Mouse (Mus musculus) heart, adult 2 months (tissue): ENCODE results near the gene Bbox1.

Experiments used
- CTCF ChIP-seq: fragments of 200-600 bp; IDR thresholded peaks from 2 replicates; pipeline ENCODE4 v1.8.1; 2022; ENCODE audit warnings: antibody characterized with exemption, mild to moderate bottlenecking, moderate library complexity
- EP300 ChIP-seq: fragments of 200-500 bp; IDR thresholded peaks from 2 replicates; pipeline ENCODE4 v1.6.1; 2011; ENCODE audit warnings: low read depth, low read length, control low read depth; ENCODE audit not compliant: insufficient read depth
- POLR2A ChIP-seq: fragments of 200-500 bp; IDR thresholded peaks from 2 replicates; pipeline ENCODE4 v1.6.1; 2011; ENCODE audit warnings: mild to moderate bottlenecking, low read depth, low read length, control low read depth; ENCODE audit not compliant: insufficient read depth

GRCm38 (mm10) chr2:110229143-110230087 lies 84.9 kb downstream of the Bbox1 start:
- TF ChIP-seq CTCF (peak; percentile 81), EP300 (no peak), POLR2A (no peak)
